Mouse (Mus musculus): Measurements from ENCODE around the gene Timp2.
"Not testable (repeated sequence)": the region's sequence is repeated elsewhere in the genome, so short reads cannot be mapped to it uniquely, and the experiment has no call there.

Timp2 gene

DNA sequence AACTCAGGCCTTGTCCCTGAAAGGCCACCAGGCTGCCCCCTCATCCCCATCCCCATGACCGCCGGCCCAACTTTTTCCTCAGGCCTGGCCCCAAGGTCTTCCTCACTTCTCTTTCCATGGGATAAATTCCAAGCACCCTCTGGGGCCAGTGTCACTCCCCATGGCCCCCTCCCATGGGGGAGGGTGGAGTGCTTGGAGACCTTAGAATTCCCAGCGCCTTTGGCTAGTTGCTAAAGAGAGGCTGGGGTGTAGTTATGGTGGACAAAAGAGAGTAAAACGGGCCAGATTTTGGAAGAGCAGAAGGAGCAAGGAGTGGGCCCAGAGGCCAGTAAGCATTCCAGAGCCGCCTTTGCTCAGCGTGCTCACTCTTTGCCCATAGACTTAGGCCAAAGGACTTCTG, at the start of gene Timp2:
Timp2 (minus strand) TSS at position 101 of the 400 bp plus-strand sequence.
- in situ Hi-C loops (cut with MboI, MseI): no loop called here

DNA sequence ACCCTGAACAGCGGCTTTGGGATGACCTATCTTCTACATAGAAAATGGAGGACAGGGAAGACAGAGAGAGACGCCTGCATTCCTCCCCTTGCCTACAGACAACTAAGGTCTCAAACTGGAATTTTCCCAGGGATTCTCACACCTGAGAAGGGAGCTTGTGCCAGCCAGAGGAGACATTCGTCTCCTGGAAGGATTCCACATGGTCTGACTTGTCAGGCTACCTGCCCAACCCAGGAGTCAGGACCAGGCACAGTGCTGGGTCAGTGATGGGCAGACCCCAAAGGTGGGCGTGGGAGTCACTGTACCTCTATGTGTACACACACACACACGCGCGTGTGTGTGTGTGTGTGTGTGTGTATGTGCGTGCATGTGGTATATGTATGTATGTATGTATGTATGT, 49.8 kb upstream of the Timp2 start:
- in situ Hi-C loops (cut with MboI, MseI): loop anchor here (10.0 kb wide), 1 partner anchor 1829 kb away; the partner anchor contains the start of gene Bahcc1

DNA sequence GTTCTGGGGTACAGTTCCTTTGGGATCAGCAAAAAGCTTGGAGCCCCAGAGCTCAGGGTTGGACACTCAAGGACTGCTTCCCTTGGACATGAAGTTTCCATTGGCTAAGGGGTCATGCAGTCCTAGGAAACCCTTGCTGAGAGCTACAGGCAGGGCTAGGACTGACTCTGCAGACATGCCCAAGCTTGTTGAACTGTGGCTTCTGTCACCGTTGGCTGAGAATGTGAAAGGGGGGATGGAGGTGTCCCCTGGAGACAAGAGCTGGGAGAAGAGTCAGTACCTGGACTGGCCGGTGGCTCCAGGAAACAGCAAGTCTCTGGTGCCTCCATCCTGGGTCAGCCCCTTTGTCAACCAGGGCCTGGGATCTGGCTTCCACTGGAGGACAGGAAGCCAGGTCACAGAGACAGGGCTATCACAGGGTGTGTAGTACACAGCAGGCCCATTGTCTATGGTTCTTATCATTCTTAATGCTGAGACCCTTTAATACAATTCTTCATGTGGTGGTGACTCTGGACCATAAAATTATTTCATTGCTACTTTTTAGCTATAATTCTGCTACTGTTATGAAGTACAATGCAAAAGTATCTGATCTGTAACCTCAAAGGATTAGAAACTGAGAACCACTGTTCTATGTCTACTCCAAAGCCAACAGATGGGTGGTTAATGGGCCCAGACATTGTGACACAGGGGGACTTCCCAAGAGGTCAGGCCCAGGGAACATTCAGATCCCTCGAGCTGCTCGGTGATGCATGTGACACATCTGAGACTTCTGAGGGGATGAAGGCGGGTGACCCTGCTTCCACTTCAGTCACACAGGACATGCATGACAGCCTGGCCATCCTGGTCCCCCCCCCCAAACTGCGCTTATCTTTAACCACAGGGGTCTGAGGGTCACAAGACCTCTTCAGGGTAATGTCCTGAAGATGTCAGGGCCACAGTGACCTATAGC, 48.7 kb upstream of the Timp2 start:
- in situ Hi-C loops (cut with MboI, MseI): loop anchor here (10.0 kb wide), 1 partner anchor 1831 kb away; the partner anchor contains the start of gene Bahcc1

DNA sequence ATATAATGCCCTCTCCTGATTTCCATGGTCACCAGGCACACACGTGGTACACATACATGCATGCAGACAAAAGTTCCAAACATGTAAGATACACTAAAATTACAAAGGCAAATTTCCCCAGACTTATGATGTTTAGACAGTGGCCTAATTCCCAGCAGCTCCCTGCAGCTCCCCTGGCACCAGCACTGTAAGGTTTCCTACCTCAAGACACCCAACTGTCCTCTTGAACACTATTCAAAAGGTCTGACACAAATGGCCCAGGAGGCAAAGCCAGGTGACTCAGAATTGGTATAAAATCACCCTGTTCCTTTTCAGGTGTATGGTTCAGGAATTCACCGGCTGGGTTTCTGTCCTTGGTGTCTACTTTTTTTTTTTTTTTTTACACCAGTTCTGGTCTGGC, 47.6 kb upstream of the Timp2 start:
- in situ Hi-C loops (cut with MboI, MseI): loop anchor here (10.0 kb wide), 1 partner anchor 1832 kb away; the partner anchor contains the start of gene Bahcc1

DNA sequence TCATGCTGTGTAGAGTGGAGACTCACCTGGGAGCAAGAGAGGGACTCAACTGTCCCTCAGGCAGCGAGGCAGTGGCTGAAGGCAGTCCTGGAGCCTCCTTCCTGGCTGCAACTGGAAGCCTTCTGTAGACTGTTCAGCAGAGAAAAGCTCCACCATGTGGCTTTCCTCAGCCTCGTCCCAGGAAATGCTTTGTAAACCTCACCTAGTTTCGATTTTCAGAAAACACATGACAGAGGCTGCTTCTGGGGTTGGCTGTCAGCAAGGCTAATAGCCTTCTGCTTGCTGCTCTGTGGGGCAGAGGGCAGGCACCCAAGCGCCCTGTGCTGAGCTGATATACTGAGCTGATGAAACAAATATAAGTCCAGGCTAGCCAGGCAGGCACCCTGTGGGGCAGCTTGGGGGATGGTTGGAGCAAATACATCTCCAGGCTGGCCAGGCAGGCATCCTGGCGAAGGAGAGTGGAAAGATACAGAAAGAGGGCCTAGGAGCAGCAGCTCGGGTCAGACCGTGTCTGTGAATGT, 46.3 kb upstream of the Timp2 start, which contains the start of gene Lgals3bp:
Lgals3bp (minus strand) TSS at position 333 of the 521 bp plus-strand sequence.
- in situ Hi-C loops (cut with MboI, MseI): loop anchor here (10.0 kb wide), 1 partner anchor 1833 kb away; the partner anchor contains the start of gene Bahcc1

DNA sequence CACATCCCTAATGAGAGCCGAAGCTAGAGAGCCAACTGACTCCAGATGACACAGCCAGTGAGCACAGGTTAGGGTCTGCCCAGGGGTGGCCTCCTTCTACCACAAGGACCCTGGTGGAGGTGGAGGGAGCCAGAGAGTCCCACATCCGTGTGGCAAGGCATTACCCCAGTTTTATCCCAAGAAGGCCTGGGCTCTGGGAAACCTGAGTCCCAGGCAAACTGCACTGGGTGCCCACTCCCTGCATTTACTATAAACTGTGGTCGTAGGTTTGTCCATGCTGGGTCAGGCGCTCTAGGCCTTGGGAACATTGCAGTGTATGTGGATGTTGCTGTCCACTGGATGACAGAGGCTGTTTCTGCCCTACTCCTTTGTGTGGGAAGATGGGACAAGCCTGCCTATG, 45.7 kb upstream of the Timp2 start:
- in situ Hi-C loops (cut with MboI, MseI): loop anchor here (10.0 kb wide), 1 partner anchor 1834 kb away; the partner anchor contains the start of gene Bahcc1

DNA sequence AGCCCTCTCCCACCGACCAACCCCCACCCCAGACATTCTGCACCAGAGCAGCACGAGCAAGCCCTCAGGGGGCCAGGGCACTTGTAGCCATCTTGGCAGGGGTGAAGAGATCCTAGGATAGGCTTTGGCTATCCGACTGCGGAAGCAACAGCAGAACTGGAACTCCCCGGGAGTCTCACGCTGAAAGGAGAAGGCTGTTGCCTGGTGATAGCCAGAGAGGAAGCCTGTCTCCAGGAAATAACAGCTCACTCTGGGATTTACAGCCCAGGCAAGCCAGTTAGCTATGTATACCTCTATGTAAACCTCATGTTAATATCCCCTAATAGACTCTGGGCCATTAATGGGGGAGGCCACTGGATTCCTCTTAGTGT, 45.0 kb upstream of the Timp2 start:
- in situ Hi-C loops (cut with MboI, MseI): loop anchor here (10.0 kb wide), 1 partner anchor 1834 kb away; the partner anchor contains the start of gene Bahcc1

DNA sequence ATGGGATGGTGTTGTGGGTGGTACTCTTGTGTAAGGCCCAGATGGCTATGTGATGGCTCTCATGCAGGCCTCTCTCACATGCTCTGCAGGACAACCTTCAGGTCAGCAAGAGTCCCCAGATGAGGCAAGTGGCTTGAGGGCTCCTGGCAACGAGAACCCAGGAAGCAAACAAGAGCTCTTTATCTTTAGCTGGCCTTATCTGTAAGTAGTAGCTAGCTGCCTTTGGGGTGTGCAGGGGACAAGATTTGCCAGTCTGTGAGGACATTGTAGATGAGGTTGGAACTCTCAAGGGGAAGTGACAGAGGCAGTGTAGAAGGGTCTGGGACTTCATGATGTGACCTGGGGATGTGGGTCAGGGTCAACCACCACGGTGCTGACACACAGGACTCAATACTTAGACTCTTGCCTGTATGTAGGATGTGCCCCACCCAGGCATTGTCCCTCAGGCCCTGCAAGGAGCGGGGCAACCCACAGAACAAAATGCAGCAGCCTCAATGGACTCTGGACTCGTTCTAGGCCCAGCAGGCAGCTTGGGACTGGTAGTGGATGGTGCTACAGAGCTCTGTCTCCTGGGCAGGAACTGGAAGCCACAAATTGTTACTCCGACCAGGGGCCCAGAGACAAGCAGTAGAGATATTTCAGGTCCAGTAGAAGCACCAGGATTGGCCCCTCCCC, 44.5 kb upstream of the Timp2 start:
- in situ Hi-C loops (cut with MboI, MseI): loop anchor here (10.0 kb wide), 1 partner anchor 1835 kb away; the partner anchor contains the start of gene Bahcc1

DNA sequence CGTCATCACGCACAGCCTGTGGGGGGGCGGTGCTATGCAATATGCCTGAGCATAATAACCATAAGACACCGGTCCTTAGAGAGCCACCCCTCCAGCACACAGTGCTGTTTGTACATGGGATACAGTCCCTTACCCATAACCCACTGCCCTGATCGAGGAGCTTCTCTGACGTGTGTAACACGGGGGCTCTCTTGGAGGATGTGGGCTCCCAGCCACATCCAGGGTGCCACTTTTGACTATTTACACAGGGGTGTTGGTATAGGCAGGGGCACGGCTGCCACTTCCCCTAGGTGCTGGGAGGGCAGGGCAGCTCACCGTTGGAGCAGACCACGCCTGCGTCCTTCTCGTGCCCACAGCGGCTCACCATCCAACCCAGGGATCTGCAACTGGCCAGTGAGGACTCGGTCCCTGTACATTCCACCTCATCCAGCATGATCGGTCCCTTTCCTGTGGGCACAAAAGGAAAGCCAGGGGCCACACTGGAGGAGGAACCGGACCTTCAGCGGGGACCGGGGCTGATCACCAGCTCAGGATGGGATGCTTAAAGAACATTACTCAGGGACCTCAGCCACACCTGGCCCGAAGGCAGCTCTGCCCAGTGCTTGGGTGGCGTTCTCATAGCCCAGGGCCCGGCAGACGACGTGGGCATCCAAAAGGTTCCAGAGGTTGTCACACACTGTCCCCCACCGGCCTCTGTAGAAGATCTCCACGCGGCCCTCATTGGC, 42.4 kb upstream of the Timp2 start:
- in situ Hi-C loops (cut with MboI, MseI): no loop called here

DNA sequence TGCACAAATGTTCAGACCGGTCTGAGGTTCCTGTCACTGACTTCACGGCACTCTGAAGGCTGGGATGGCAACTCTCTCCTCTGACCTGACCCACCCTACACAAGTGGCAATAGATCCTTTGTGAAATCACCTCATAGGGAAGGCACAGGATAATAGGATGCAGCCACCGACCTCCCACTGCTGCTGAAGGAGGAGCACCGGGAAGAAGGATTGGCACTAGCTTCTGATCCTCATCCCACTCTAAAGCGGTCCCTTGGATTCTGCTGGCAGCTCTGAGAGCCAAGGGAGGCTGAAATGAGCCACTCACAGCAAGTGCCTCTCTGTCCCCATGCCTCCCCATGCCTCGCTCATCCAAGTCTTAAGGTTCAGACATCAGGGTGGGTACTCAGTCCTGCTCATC, 39.0 kb upstream of the Timp2 start:
- in situ Hi-C loops (cut with MboI, MseI): no loop called here

DNA sequence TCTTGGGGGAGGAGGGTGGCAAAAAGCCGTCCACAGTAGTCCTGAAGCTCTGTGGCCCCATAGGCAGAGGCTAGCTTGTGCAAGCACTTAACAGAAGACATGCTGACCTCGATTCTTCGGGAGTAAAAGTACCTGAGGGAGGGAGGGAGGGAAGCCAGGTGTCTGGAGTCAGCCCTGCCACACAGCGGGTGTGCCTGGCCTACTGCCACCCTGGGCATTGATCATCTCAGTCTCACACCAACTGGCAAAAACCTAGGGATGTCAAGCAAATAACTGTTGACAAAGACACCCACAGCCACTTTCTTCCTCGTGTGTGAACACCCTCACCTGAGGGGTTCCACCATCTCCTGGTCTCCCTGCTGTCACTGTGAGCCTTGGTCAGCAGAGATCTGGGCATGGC, 38.5 kb upstream of the Timp2 start:
- in situ Hi-C loops (cut with MboI, MseI): no loop called here

DNA sequence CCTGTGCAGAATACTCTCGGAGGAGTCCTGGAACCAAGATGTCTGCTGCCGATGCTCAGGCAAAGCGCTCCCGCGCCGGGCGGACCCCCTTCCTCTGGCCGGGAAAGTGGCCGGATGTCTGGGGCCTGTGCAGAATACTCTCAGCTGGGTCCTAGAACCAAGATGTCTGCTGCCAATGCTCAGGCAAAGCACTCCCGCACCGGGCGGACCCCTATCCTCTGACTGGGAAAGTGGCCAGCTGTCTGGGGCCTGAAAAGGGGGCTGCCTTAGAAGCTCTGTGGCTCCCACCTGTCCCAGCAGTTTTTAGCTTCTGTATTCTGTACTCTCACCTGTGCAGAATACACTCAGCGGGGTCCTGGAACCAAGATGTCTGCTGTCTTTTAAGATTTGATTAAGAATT, 32.3 kb upstream of the Timp2 start:
- in situ Hi-C loops (cut with MboI, MseI): not testable (repeated sequence)

DNA sequence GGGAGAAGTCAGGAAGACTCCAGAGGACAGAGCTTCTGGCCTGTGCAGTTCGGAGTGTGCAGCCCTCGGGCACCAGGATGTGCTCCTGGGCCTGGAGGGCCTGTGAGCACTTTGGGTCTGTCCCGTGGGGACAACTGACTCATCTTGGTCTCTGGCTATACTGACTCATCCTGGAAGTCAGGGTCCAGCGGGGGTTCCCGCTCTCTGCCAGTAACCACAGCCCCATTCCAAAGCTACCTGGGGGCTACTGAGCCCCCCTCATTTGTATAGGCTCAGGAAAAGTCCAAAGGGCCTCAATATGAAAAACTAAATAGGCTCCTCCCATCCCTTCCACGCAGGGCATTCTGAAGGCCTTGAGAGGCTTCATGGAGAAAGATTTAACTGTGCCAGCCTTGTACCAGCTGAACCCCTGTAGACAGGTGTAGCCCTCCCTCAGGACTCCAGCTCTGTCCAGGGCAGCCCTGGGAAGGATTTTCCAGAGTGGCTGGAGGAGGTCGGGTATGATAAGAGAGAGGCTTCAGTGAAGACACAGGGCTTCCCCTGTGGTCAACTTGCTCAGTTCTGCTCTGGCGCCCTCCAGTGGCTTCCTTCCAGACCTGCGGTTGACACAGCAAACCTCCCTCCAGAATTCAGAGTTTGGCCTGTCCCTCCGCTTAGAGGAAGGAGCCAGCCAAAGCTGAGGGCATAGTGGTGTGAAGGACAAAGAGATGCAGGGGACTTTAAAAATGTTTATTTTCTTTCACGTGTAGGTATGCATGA, 23.9 kb upstream of the Timp2 start:
- in situ Hi-C loops (cut with MboI, MseI): loop anchor here (5.0 kb wide), 1 partner anchor 52 kb away; no protein-coding TSS in a partner anchor

DNA sequence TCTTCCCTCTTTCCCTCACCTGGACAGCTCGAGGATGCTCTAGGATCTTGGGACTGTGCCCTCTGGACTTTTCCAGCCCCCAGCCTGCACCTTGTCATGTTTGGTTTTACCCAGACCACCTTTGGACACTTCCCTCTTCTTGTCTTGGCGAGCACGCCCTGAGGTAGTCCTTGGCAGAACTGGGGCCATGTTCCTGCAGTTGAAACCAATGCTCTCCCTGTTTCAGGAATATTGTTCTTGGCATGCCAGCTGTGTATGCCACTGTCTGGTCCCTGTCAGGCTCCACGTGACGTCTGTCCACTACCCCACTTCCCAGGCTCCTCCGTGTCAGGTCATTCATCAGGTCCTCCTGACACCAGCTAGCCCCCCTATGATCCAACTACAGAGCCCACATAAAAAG, 23.1 kb upstream of the Timp2 start:
- in situ Hi-C loops (cut with MboI, MseI): loop anchor here (5.0 kb wide), 1 partner anchor 51 kb away; no protein-coding TSS in a partner anchor

DNA sequence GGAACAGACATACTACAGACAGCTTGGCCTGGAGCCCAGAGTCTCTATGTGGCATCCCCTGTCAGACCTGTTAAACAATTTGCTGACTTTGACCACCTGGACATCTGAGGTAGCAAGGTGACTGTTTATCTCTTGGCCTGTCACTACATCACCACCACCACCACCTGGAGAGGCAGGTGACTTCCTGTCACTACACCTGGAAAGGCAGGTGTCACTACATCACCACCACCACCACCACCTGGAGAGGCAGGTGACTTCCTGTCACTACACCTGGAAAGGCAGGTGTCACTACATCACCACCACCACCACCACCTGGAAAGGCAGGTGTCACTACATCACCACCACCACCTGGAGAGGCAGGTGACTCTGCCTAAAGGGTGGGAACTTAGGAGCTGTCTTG, 20.8 kb upstream of the Timp2 start:
- in situ Hi-C loops (cut with MboI, MseI): loop anchor here (5.0 kb wide), 1 partner anchor 49 kb away; no protein-coding TSS in a partner anchor

DNA sequence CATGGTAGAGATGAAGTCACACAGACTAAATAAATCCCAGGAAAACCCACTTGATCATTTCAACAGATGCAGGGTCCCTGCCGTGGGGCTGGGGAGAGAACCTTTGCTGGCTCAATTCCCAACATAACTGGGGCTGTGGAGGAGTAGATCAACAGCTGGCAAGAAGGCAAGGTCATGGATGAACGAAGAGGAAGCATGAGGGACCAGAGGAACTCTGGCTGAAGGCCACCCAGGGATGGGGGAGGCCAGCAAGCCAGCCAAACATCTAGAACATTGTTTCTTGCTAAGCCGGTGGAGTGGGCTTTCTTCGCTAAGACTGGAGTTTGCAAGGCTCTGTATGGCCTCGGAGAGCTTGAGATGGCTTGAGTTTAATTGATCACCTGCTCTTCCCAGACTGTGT, 20.3 kb upstream of the Timp2 start:
- in situ Hi-C loops (cut with MboI, MseI): loop anchor here (5.0 kb wide), 1 partner anchor 49 kb away; no protein-coding TSS in a partner anchor

DNA sequence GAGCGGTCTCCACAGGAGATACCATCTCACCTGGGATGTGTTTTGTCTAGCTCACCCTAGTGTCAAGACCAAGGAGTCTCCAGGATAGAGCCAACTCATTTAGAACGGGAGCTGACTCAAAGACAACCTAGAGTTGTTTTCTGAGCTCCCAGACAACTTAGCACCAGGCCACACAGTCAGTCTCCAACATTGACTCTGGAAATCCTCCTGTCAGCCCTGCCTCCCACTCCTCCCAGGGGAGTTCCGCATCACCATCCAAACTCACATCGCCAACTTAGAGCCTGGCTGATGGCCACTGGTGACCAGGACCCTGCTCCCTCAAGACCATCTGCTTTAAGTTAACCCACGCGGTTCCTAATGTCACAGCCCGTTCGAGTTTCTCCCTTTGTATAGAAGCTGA, 19.9 kb upstream of the Timp2 start:
- in situ Hi-C loops (cut with MboI, MseI): loop anchor here (5.0 kb wide), 1 partner anchor 48 kb away; no protein-coding TSS in a partner anchor

DNA sequence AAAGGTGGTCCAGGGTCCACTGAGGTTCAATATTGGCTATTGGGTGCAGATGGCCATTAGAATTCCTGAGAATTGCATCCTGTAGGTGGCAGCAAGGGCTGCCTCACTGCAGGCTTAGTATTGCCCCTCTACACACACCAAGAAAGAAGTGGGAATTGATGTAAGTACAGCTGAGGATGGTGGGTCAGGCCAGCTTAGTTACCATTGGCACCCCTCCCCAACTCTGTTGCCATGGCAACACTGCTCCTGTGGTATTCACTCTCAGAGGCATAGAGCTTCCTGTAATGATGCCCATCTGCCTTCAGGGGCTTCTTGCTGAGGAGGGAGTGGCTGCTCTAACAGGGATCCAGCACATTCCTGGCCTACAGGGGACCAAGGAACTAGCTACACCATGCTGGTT, 19.5 kb upstream of the Timp2 start:
- in situ Hi-C loops (cut with MboI, MseI): loop anchor here (5.0 kb wide), 1 partner anchor 48 kb away; no protein-coding TSS in a partner anchor

DNA sequence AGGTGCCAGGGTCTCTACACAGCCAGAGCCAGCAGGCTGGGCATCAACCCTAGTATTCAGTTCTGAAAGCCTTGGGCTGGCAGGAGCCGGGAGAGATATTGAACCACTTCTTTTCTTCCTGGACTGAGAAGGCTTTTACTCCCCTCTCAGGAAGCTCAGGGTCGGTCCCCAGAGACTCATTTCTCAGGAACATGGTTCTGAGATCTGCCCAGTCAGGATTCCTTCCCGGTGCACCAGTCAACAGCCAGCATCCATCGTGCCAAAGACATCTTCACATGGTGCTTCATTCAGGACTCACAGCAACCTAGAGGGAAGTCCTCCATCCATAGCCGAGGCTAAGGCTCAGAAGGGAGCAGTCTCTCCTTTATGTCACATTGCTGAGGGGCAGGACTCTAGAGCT, 19.0 kb upstream of the Timp2 start:
- in situ Hi-C loops (cut with MboI, MseI): no loop called here

DNA sequence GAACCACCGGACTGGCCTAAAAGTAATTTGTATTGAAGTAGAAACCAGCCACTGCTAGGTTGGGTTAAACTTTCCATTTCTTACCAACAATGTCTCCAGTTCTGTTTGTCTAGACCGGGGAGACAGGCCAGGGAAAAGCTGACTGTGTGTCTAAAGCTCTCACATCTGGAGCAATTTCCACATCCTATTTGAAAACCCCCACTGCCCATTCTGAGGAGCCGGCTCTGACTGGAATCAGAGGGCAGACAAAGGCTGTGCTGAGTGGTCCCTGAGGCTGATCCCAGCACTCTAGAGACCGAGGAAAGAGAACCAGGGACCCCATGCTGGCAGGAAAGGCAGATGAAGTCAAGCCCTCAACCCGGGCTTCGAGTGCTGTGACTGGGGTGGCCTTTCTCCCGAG, 17.1 kb upstream of the Timp2 start:
- in situ Hi-C loops (cut with MboI, MseI): no loop called here

All from T-helper 2 cell (primary cell).